Mouse (Mus musculus) layer of hippocampus, adult 8-10 months (tissue): ENCODE results near the gene Zfp677. TPM values are rescaled to one million over a fixed set of nuclear protein-coding genes. Genes with fewer than 3 reads are reported as not detected.
A peak's percentile ranks its signal among the peaks of the same experiment; 100 is the strongest.
"Not testable (repeated sequence)": the region's sequence is repeated elsewhere in the genome, so short reads cannot be mapped to it uniquely, and the experiment has no call there.

Experiments used
- DNase-seq, 2 experiments: peaks; one replicate each; pipeline ENCODE4 v3.0.0; 2022; ENCODE audit warnings: low spot score in 2 of 2
- total RNA-seq, 4 experiments: library from RNA; stranded (reverse); gene quantifications; 2 replicates each; pipeline ENCODE4 v1.2.4; 2022

Zfp677 gene
- 1 to 10 TPM; 1.6 to 2.6 (median 2.0) TPM for total RNA-seq

GRCm38 (mm10) chr17:21383391-21384056 lies at the start of gene Zfp677:
Zfp677 (plus strand) TSS chr17:21383748.
- DNase-seq: peak; percentile 18 to 34

DNA sequence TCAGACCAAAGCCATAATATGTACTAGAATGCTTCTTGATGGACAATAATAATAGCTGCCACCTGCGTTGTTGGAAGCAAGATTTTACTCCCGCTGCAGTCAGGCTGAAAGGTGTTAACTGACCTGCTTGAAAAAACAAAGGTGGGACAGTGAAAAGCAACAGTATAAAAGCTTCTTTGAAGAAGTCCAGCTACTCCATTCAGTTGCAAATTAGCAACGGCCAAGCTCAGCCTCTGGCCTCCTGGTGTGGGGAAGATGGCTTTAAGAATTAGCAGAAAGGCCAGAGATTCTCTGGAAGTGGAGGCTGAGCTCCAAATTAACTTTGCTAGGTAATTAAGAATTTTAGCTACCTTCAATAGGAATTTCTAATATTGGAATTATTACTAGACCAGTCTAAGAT lies 15.5 kb upstream of the Zfp677 start:
- not testable (repeated sequence) for DNase-seq

- DNase-seq: no peak
Measured at GRCm38 (mm10) chr17:21369925-21370719, 13.4 kb upstream of the Zfp677 start.

- no peak for DNase-seq
Measured at GRCm38 (mm10) chr17:21375311-21375710, 8.2 kb upstream of the Zfp677 start.

DNA sequence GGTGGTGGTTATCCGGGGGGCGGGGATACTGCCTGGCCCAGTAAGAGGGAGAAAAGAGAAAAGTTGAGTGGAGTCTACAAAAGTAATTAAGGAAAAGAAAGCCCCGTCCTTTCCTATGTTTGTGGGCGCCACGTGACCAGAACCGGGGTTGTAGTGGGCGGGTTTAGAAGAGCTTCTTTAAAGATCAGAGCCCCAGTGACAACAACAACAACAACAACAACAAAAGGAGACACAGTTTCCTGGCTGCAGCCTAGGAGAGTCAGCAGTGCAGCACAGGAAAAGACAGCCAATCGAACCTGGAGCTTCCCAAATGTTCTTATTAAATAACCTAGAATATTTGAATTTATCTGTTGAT lies 486 bp downstream of the Zfp677 start:
- no peak for DNase-seq

GRCm38 (mm10) chr17:21422664-21423599 lies 39.4 kb downstream of the Zfp677 start, which contains the start of gene Zfp54:
Zfp54 (plus strand) TSS chr17:21423227.
- DNase-seq: peak; percentile 13 to 42

- not testable (repeated sequence) for DNase-seq
Measured at GRCm38 (mm10) chr17:21438806-21439400, 55.4 kb downstream of the Zfp677 start.

Other genes starting within 250 kb of the Zfp677 start
- gene Vmn1r234, start 157.7 kb upstream of the Zfp677 start, total RNA-seq: not detected
- not detected for gene Vmn1r235, start 127.3 kb upstream of the Zfp677 start, total RNA-seq
- gene Vmn1r236, start 100.8 kb upstream of the Zfp677 start, total RNA-seq: not detected
- not detected for gene Vmn1r237, start 71.9 kb upstream of the Zfp677 start, total RNA-seq
- gene Zfp54, start 39.5 kb downstream of the Zfp677 start, total RNA-seq: 1 to 10 TPM in 1 of 4 experiments, under 1 TPM in 3; 0.84 to 1.6 (median 0.87) TPM
- 1 to 10 TPM; 3.5 to 5.3 (median 4.6) TPM for gene Zfp51, start 66.6 kb downstream of the Zfp677 start, total RNA-seq
- gene Zfp53, start 105.2 kb downstream of the Zfp677 start, total RNA-seq: 1 to 10 TPM; 4.3 to 6.4 (median 5.3) TPM
- 10 to 100 TPM in 1 of 4 experiments, 1 to 10 TPM in 3; 7.4 to 11.9 (median 8.2) TPM for gene Zfp52, start 151.8 kb downstream of the Zfp677 start, total RNA-seq
- 10 to 100 TPM; 10.9 to 15.0 (median 11.3) TPM for gene Zfp948, start 183.3 kb downstream of the Zfp677 start, total RNA-seq